Mouse (Mus musculus): ENCODE data around the gene Pth. TPM values are rescaled to one million over a fixed set of nuclear protein-coding genes. Genes with fewer than 3 reads are reported as not detected.

The Pth gene
- total RNA-seq, 2 experiments from 2014 or later, result not detected

- no peak for DNase-seq (ENCODE audit: low spot score in 2 of 2)
- intact Hi-C loops (cut with DNase I), result no loop called here
Observed at GRCm38 (mm10) chr7:113347694-113348093, 40.7 kb downstream of the Pth start.

- intact Hi-C loops (cut with DNase I), result no loop called here
- peak; percentile 75 to 98 for DNase-seq (ENCODE audit: low spot score in 2 of 2)
Observed at GRCm38 (mm10) chr7:113347271-113347670, 41.1 kb downstream of the Pth start.

Other genes with a start within 250 kb of the Pth start
- gene Arntl, start 181.1 kb downstream of the Pth start, total RNA-seq (2021), result 10 to 100 TPM; 38.1 to 48.8 TPM
- 100 to 1,000 TPM in 1 of 2 experiments, 10 to 100 TPM in 1; 87.5 to 102 TPM for gene Btbd10, start 19.2 kb downstream of the Pth start, total RNA-seq (2021)
- 100 to 1,000 TPM; 120 to 134 TPM for gene Far1, start 125.3 kb upstream of the Pth start, total RNA-seq (2021)